Mouse (Mus musculus) liver, adult 2 months (tissue): ENCODE data around the gene Cops8.
A peak's percentile ranks its signal among the peaks of the same experiment; 100 is the strongest.

ENCODE experiments used
- CTCF ChIP-seq: fragments of 200-500 bp; IDR thresholded peaks from 2 replicates; pipeline ENCODE4 v1.5.1; 2011; ENCODE audit warnings: low read depth, low read length, control low read depth
- POLR2A ChIP-seq: fragments of 200-500 bp; IDR thresholded peaks from 2 replicates; pipeline ENCODE4 v1.6.1; 2011; ENCODE audit warnings: low read length, control low read depth; ENCODE audit not compliant: insufficient read depth; ENCODE audit errors: extremely low read depth

- TF ChIP-seq CTCF (no peak), POLR2A (peak; percentile 63; the same call in 1 of the 2 replicates)
Observed at GRCm38 (mm10) chr1:90602759-90603560, at the start of gene Cops8.
